Comparison of ENCODE assay signal across 9 mouse cellular contexts in the genomic region with DNA sequence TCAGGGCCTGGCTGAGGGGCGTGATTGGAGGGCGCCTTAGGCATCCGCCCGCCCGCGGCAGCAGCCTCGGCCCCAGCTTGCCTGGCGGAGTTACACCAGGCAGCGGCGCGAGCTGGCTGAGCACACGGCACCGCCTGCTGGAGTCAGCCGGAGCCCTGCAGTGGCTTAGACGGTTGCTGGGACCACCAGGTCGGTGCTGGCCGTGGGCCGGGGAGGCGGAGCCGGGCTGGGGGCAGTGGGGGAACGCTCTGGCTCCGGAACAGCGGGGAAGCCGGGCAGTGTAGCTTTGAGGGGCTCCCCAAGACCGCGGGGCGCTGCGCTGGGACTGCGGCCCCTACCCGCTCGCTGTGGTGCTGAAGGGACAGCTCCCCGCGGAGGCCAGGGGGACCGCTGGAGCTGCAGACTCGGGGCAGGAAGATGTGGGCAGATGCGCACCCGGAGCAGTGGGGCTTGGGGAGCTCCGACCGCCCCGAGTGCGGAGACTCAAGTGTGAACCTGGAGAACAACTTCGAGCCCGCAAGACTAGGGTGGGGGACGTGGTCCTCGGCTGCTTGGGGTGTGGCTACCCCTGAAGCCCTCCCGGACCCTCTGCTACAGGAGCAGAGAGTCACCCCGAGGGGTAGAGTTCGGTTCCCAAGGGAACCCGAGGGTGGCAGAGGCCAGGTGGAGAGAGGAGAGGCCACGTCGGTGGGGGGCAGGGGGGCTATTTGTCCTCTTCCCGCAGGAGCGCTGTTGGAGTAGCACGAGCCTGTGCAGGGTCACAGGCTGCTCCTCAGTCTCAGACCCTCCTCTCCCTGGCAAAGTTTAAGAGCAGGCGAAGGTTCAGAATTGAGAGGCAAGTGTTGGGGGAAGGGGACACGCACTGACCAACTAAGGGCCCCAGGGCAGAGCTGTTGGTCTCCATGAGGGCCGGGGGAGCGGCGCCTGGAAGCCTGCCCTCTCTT. TPM values are rescaled to one million over a fixed set of nuclear protein-coding genes. Genes with fewer than 3 reads are reported as not detected.
DNase-seq lines count a peak whose midpoint lies in the region; ATAC-seq and TF ChIP-seq lines count a peak whose summit lies in the region.
"Had no signal": no experiment of that assay in that cellular context is flagged by ENCODE, and none has a peak within 500 bp of the region (broad histone marks: within the 10 kb centered on the region; RNA-seq: fewer than 3 reads in every experiment).

No protein-coding gene starts in this region.

- no peak for TF ChIP-seq CTCF in E14TG2a.4 (conservative IDR thresholded peaks at IDR 0.05; ENCODE audit: low read length)
- peak; percentile 48 for TF ChIP-seq CTCF in brain, embryonic 14.5 days (IDR thresholded peaks at IDR 0.05; ENCODE audit: borderline replicate concordance, extremely low read depth, insufficient read depth, insufficient read length)

- H3K36me3 ChIP-seq in E14TG2a.4 (ENCODE audit: insufficient read depth, low read length), result no peaks in the 10 kb centered on the region
- no peaks in the 10 kb centered on the region for H3K36me3 ChIP-seq in forebrain, embryonic 11.5 days (ENCODE audit: control insufficient read depth, insufficient read depth, low read length)

- peak overlapping the region; percentile 1; the same call in 1 of the 2 replicates for H3K27ac ChIP-seq in forebrain, embryonic 11.5 days (ENCODE audit: low read depth, low read length)

- 0 out of 2 replicates have a peak, but pooled peaks have one; percentile 42 for TF ChIP-seq POLR2A in brain, embryonic 14.5 days (IDR thresholded peaks at IDR 0.05; ENCODE audit: borderline replicate concordance, extremely low read depth, insufficient read depth, insufficient read length, poor library complexity, severe bottlenecking)

- H3K4me3 ChIP-seq in E14TG2a.4 (replicated peaks; ENCODE audit: low read length), result peak overlapping the region; percentile 78
- H3K4me3 ChIP-seq in forebrain, embryonic 11.5 days (ENCODE audit: low read depth, low read length), result peak overlapping the region; percentile 36
- H3K4me3 ChIP-seq: erythroblast, embryonic 14.5 days had no signal

- H3K9me3 ChIP-seq in E14TG2a.4 (ENCODE audit: low read length), result peaks cover 10% of the 10 kb centered on the region
- H3K9me3 ChIP-seq in forebrain, embryonic 11.5 days (ENCODE audit: control insufficient read depth, low read length), result no peaks in the 10 kb centered on the region

- WGBS in forebrain, embryonic 11.5 days, result under 1% methylated on average over 55 of the region's 59 CpGs

- peak; percentile 87 for ATAC-seq in forebrain, embryonic 11.5 days (replicated peaks; ENCODE audit: low FRiP score)

- H3K4me2 ChIP-seq in forebrain, embryonic 11.5 days (ENCODE audit: low read depth, low read length, severe bottlenecking), result peak overlapping the region; percentile 85

- peak overlapping the region; percentile 55 for H3K9ac ChIP-seq in forebrain, embryonic 11.5 days (ENCODE audit: low read length)

- H3K27me3 ChIP-seq in E14TG2a.4 (ENCODE audit: insufficient read depth, low read length), result peaks cover 80% of the 10 kb centered on the region
- peaks cover 6% of the 10 kb centered on the region; the same call in 1 of the 2 replicates for H3K27me3 ChIP-seq in forebrain, embryonic 11.5 days (ENCODE audit: control insufficient read depth, insufficient read depth, low read length)

- intact Hi-C loops in heart, postnatal 14 days (cut with DNase I), result loop anchor here (1.0 to 2.0 kb wide), 3 partner anchors 76 to 257 kb away; no protein-coding TSS in a partner anchor

- DNase-seq in brain, embryonic 14.5 days (ENCODE audit: low read depth), result peak; percentile 95
- DNase-seq in forebrain, embryonic 11.5 days (ENCODE audit: low spot score), result peak; percentile 95
- DNase-seq in heart, postnatal 14 days, result peak; percentile 88 to 93
- DNase-seq in kidney, postnatal 4 days, result peak; percentile 95
- DNase-seq in lung, postnatal 25 days (ENCODE audit: low spot score), result peak; percentile 57
- DNase-seq in retina, embryonic 14.5 days (ENCODE audit: low spot score), result peak; percentile 84
- DNase-seq in thymus, postnatal 36 days, result peak; percentile 79 to 81

- peaks cover 24% of the 10 kb centered on the region for H3K4me1 ChIP-seq in E14TG2a.4 (replicated peaks; ENCODE audit: low read depth, low read length)
- H3K4me1 ChIP-seq in forebrain, embryonic 11.5 days (replicated peaks; ENCODE audit: control insufficient read depth, insufficient read depth, low read length), result peaks cover 9% of the 10 kb centered on the region; the same call in 1 of the 2 replicates

RNA-seq across cellular contexts. Expression of gene Cplx2, which starts 0.5 kb away (rescaled TPM):
- 43.3 and 69.2 TPM in 2 replicates for polyA plus RNA-seq in brain, embryonic 14.5 days (2012; rRNA removed)
- 11.8 and 13.3 TPM in 2 replicates for polyA plus RNA-seq in forebrain, embryonic 11.5 days (2014; fragmentation: Nextera tagmentation; extraction: Ambion mirVana)
- total RNA-seq in heart, postnatal 14 days (2021), result 1 to 10 TPM; 4.5 to 5.1 TPM

Comparison
In these comparisons a context has a peak if more than half of its experiments do, and no peak if none do; other contexts are left out.
1. Peak in every context shown above with its lines: DNase-seq, ATAC-seq, H3K4me3 ChIP-seq and H3K27ac ChIP-seq.